Mouse (Mus musculus) liver, embryonic 18 days (tissue): ENCODE measurements around the gene Acadl. TPM values are rescaled to one million over a fixed set of nuclear protein-coding genes. Genes with fewer than 3 reads are reported as not detected.

Source experiments
- polyA plus RNA-seq: library from polyadenylated mRNA; depleted of rRNA; stranded (reverse); fragments of >200 nt; gene quantifications from 2 replicates; pipeline ENCODE4 v1.2.3, GENCODE M21; 2012; rRNA removed

The Acadl gene
- 90.9 and 95.6 TPM in 2 replicates for polyA plus RNA-seq

GRCm38 (mm10) chr1:66862712-66863511, at the start of gene Acadl:
Gene Acadl, minus strand, starts transcription at chr1:66863277.

GRCm38 (mm10) chr1:66817453-66817839, 45.6 kb downstream of the Acadl start, which contains the start of gene Kansl1l:
Gene Kansl1l, minus strand, starts transcription at chr1:66817562.

Other genes with a start within 250 kb of the Acadl start
- gene Rpe, start 162.4 kb downstream of the Acadl start, polyA plus RNA-seq = 14.7 and 15.5 TPM in 2 replicates
- 4.1 and 4.2 TPM in 2 replicates for gene Kansl1l, start 45.7 kb downstream of the Acadl start, polyA plus RNA-seq
- gene Myl1, start 82.1 kb upstream of the Acadl start, polyA plus RNA-seq = 0.50 and 1.2 TPM in 2 replicates
- gene Lancl1, start 175.6 kb upstream of the Acadl start, polyA plus RNA-seq = 20.0 and 24.3 TPM in 2 replicates